Mouse (Mus musculus) granulocyte monocyte progenitor cell, adult 5-6 weeks (primary cell): Measurements from ENCODE around the gene S1pr3. TPM values are rescaled to one million over a fixed set of nuclear protein-coding genes. Genes with fewer than 3 reads are reported as not detected.

ENCODE experiments used
- ATAC-seq: replicated peaks from 2 replicates; pipeline ENCODE4 v1.8.0; 2016; ENCODE audit warnings: mild to moderate bottlenecking, moderate TSS enrichment, inconsistent platforms; ENCODE audit not compliant: poor library complexity, severe bottlenecking
- total RNA-seq, 2 experiments: library from RNA; stranded (forward) in 1 of 2; stranded (reverse) in 1 of 2; fragments of 200-712, 200-1000 nt in 1 of 2; fragments of >200 nt in 1 of 2; fragmentation: Nextera tagmentation in 1 of 2; gene quantifications; 2 replicates each; pipeline ENCODE4 v1.2.3; 2014 to 2017

Gene S1pr3
- total RNA-seq, 2 experiments from 2014 or later = 8.9 to 16.4 TPM

- ATAC-seq = peak; percentile 45
These were observed 7.5 kb upstream of the S1pr3 start for GRCm38 (mm10) chr13:51400736-51401501.

GRCm38 (mm10) chr13:51404566-51404965, 3.9 kb upstream of the S1pr3 start:
- no peak for ATAC-seq

GRCm38 (mm10) chr13:51405731-51406320, 2.6 kb upstream of the S1pr3 start:
- ATAC-seq = peak; percentile 25

GRCm38 (mm10) chr13:51407541-51408217, 760 bp upstream of the S1pr3 start:
- ATAC-seq = peak; percentile 15; the same call in 1 of the 2 replicates

- ATAC-seq = no peak
These were observed 1.6 kb downstream of the S1pr3 start for GRCm38 (mm10) chr13:51409936-51410481.

GRCm38 (mm10) chr13:51411243-51411642, 2.8 kb downstream of the S1pr3 start:
- ATAC-seq = no peak

- no peak for ATAC-seq
These were observed 3.4 kb downstream of the S1pr3 start for GRCm38 (mm10) chr13:51411696-51412430.

GRCm38 (mm10) chr13:51413461-51413860, 5.0 kb downstream of the S1pr3 start:
- ATAC-seq = no peak

GRCm38 (mm10) chr13:51416727-51417126, 8.3 kb downstream of the S1pr3 start:
- no peak for ATAC-seq

GRCm38 (mm10) chr13:51417796-51418195, 9.4 kb downstream of the S1pr3 start:
- ATAC-seq = peak; percentile 77

GRCm38 (mm10) chr13:51418268-51418941, 10.0 kb downstream of the S1pr3 start:
- peak; percentile 77 for ATAC-seq

- no peak for ATAC-seq
These were observed 10.6 kb downstream of the S1pr3 start for GRCm38 (mm10) chr13:51418942-51419451.

- ATAC-seq = no peak
These were observed 11.1 kb downstream of the S1pr3 start for GRCm38 (mm10) chr13:51419501-51419900.

- no peak for ATAC-seq
These were observed 12.4 kb downstream of the S1pr3 start for GRCm38 (mm10) chr13:51420861-51421260.

GRCm38 (mm10) chr13:51423647-51424046, 15.2 kb downstream of the S1pr3 start:
- peak; percentile 20; the same call in 1 of the 2 replicates for ATAC-seq

- ATAC-seq = peak; percentile 64
These were observed 16.2 kb downstream of the S1pr3 start for GRCm38 (mm10) chr13:51424647-51425046.

GRCm38 (mm10) chr13:51425662-51426443, 17.4 kb downstream of the S1pr3 start:
- ATAC-seq = no peak

- ATAC-seq = no peak
These were observed 24.9 kb downstream of the S1pr3 start for GRCm38 (mm10) chr13:51433371-51433770.

- ATAC-seq = peak; percentile 53; the same call in 1 of the 2 replicates
These were observed 26.0 kb downstream of the S1pr3 start for GRCm38 (mm10) chr13:51434460-51434859.
